Mouse (Mus musculus) limb, embryonic 13.5 days (tissue): ENCODE data around the gene Folr2. TPM values are rescaled to one million over a fixed set of nuclear protein-coding genes. Genes with fewer than 3 reads are reported as not detected.

Experiments
- ATAC-seq: fragments of 200-750 bp; cut with Nextera tagmentation; 2 replicates; pipeline ENCODE4 v1.8.0; 2017; ENCODE audit warnings: low read depth, moderate number of reproducible peaks, moderate TSS enrichment; ENCODE audit not compliant: low FRiP score
- H3K27ac ChIP-seq: fragments of 300-500 bp; sonication (generic); 2 replicates; pipeline ENCODE4 v1.5.1; 2015; ENCODE audit warnings: inconsistent platforms, mild to moderate bottlenecking, moderate library complexity
- H3K27me3 ChIP-seq: fragments of 300-500 bp; sonication (generic); 2 replicates; pipeline ENCODE4 v1.6.1; 2015; ENCODE audit warnings: mild to moderate bottlenecking, inconsistent platforms
- H3K36me3 ChIP-seq: fragments of 300-500 bp; sonication (generic); 2 replicates; pipeline ENCODE4 v1.6.1; 2015; ENCODE audit warnings: inconsistent platforms, mild to moderate bottlenecking, moderate library complexity
- H3K4me1 ChIP-seq: fragments of 300-500 bp; sonication (generic); 2 replicates; pipeline ENCODE4 v1.6.1; 2015; ENCODE audit warnings: inconsistent platforms
- H3K4me2 ChIP-seq: fragments of 300-500 bp; sonication (generic); replicated peaks from 2 replicates; pipeline ENCODE4 v1.6.1; 2015; ENCODE audit warnings: inconsistent platforms, mild to moderate bottlenecking, moderate library complexity
- H3K4me3 ChIP-seq: fragments of 300-500 bp; sonication (generic); 2 replicates; pipeline ENCODE4 v1.5.1; 2015; ENCODE audit warnings: moderate library complexity, mild to moderate bottlenecking, inconsistent platforms
- H3K9ac ChIP-seq: fragments of 300-500 bp; sonication (generic); 2 replicates; pipeline ENCODE4 v1.6.1; 2015; ENCODE audit warnings: mild to moderate bottlenecking, inconsistent platforms
- H3K9me3 ChIP-seq: fragments of 300-500 bp; sonication (generic); 2 replicates; pipeline ENCODE4 v1.6.1; 2016; ENCODE audit warnings: inconsistent platforms
- WGBS: fragments of 180-500 bp; shearing (Covaris S2); methylation state at CpG from one replicate; pipeline ENCODE4 v1.1.7; 2015; 5-methylcytosine and 5-hydroxymethylcytosine counted together
- polyA plus RNA-seq: library from polyadenylated mRNA; unstranded; fragments of >200 nt; fragmentation: Nextera tagmentation; extraction: Ambion mirVana; gene quantifications from 2 replicates; pipeline ENCODE4 v1.2.1, GENCODE M21; 2015

Gene Folr2
- polyA plus RNA-seq, 1 experiment from 2014 or later: 0.51 TPM

DNA sequence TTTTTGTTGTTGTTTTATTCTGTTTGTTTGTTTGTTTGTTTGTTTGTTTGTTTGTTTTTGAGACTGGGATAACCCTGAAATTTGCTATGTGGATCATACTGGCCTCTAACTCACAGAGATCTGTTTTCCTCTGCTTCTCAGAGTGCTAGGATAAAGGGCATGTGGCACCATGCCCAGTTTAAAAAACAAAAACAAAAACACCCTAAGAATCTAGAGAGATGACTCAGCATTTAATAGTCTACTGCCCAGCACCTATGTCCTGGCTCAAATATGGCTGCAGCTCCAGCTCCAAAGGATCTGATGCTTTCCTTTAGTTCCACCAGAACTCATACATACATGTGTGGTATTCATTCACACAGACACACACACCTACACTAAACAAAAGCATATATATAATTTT, 4.0 kb upstream of the Folr2 start:
- Histone ChIP-seq H3K4me2 (no peak overlapping the region), H3K9me3 (no peaks in the 10 kb centered on the region), H3K36me3 (no peaks in the 10 kb centered on the region), H3K4me3 (no peak overlapping the region), H3K27me3 (no peaks in the 10 kb centered on the region), H3K4me1 (no peaks in the 10 kb centered on the region), H3K27ac (no peak overlapping the region), H3K9ac (no peak overlapping the region)
- ATAC-seq: no peak

GRCm38 (mm10) chr7:101858362-101858761, 1.4 kb upstream of the Folr2 start:
- Histone ChIP-seq H3K9me3 (no peaks in the 10 kb centered on the region), H3K27ac (no peak overlapping the region), H3K4me2 (no peak overlapping the region), H3K9ac (no peak overlapping the region), H3K36me3 (no peaks in the 10 kb centered on the region), H3K27me3 (no peaks in the 10 kb centered on the region), H3K4me1 (no peaks in the 10 kb centered on the region), H3K4me3 (no peak overlapping the region)
- ATAC-seq: no peak
- WGBS: 67% methylated on average over 9 of the region's 9 CpGs

DNA sequence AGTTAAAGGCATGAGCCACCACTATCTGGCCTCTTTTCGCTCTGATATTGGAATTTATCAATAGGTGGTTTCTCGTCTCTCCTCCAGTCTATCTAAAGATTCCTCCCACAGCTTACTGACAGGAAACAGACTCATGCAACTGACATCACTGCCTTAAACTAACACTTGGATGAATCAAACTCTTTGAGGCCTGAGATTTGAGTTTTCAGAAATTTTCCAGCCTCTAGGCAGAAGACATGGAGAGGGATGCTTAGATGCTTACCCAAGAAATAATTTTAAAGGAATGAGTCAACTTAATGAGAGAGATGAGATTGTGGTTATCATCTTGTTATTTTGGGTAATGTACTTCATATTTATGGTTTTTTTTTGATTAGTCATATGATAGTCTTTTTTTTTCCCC, 3.2 kb downstream of the Folr2 start:
- WGBS: 85% methylated on average over 2 of the region's 2 CpGs

DNA sequence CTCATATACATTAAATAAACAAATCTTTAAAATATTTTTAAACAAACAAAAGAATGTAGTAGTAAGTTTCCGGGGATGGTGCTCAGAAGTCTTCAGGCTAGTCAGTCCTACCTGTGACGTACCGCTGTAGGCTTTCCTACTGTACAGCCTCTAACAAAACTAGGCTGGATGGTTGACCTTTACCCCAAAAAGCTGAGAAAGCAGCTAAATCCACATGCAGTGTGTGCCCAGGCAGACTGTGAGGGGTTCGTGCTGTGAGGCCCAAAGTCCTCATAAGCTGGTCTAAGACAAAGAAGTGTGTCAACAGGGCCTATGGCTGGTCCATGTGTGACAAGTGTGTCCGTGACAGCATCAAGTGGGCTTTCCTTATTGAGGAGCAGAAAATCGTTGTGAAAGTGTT, 4.1 kb downstream of the Folr2 start:
- H3K4me3 ChIP-seq: no peak overlapping the region
- H3K27ac ChIP-seq: no peak overlapping the region
- no peaks in the 10 kb centered on the region for H3K36me3 ChIP-seq
- H3K9ac ChIP-seq: no peak overlapping the region
- no peaks in the 10 kb centered on the region for H3K9me3 ChIP-seq
- 85% methylated on average over 6 of the region's 6 CpGs for WGBS
- no peaks in the 10 kb centered on the region for H3K27me3 ChIP-seq
- H3K4me1 ChIP-seq: no peaks in the 10 kb centered on the region
- no peak for ATAC-seq
- no peak overlapping the region for H3K4me2 ChIP-seq

More for the DNA sequence above, 3.2 kb downstream of the Folr2 start:
- no peaks in the 10 kb centered on the region for H3K36me3 ChIP-seq
- H3K27ac ChIP-seq: no peak overlapping the region
- no peaks in the 10 kb centered on the region for H3K4me1 ChIP-seq
- no peak overlapping the region for H3K4me3 ChIP-seq
- no peak overlapping the region for H3K9ac ChIP-seq
- H3K27me3 ChIP-seq: no peaks in the 10 kb centered on the region
- ATAC-seq: no peak
- no peaks in the 10 kb centered on the region for H3K9me3 ChIP-seq
- no peak overlapping the region for H3K4me2 ChIP-seq

DNA sequence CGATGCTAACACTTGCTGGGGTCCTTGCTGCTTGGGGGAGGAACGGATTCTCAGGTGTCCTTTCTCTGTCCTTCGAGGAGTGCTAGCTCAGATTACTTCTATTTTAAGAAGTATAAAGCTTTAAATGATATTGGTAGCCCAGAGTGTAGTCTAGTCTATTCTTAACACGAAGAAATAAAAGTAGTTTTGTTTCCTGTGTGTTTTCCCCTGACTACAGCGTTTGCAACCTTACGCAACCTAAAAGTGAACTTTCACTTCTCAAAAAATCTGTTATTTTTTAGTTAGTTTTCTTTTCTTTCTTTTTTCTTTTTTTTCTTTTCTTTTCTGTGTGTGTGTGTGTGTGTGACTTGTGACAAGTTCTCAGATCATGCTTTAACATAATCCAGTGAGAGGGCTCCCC, 5.3 kb downstream of the Folr2 start:
- no peak overlapping the region for H3K4me3 ChIP-seq
- ATAC-seq: no peak
- H3K9me3 ChIP-seq: no peaks in the 10 kb centered on the region
- no peaks in the 10 kb centered on the region for H3K27me3 ChIP-seq
- 77% methylated on average over 6 of the region's 6 CpGs for WGBS
- no peak overlapping the region for H3K9ac ChIP-seq
- no peak overlapping the region for H3K27ac ChIP-seq
- H3K4me2 ChIP-seq: no peak overlapping the region
- H3K36me3 ChIP-seq: no peaks in the 10 kb centered on the region
- no peaks in the 10 kb centered on the region for H3K4me1 ChIP-seq

DNA sequence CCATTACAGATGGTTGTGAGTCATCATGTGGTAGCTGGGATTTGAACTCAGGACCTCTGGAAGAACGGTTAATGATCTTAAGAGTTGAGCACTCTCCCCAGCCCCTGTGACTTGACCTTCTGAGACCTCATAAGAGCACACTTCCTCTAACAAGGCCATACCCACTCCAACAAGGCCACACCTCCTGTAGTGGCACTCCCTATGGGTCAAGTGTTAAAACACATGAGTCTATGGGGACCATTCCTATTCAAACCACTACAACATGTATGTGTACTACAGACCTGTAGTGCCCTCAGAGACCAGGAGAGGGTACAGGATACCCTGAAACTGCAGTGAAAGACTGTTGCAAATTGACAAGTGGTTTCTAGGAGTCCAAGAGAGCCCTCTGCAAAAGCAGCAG, 9.1 kb downstream of the Folr2 start:
- H3K4me3 ChIP-seq: no peak overlapping the region
- 86% methylated on average over 1 of the region's 1 CpGs for WGBS

DNA sequence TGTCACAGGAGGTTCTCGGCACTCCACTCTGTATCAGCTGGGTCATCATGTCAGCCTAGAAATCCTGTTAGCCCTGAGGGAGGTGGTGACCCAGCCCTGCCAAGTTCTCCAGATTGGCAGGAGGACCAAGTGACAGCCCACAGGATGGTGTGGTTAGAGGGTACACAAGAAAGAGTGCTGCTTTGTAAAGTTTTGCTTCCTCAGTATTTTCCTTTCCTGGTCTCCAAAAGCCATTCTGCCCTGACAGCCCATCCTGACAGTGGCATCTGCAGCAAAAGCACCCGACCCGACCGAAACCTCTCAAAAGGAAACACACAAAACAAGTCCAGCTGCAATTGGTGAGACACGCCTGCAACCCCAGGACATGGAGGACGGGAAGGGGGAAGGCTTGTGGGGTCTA, 12.8 kb downstream of the Folr2 start:
- H3K27me3 ChIP-seq: no peaks in the 10 kb centered on the region
- no peak overlapping the region for H3K4me2 ChIP-seq
- H3K9me3 ChIP-seq: no peaks in the 10 kb centered on the region
- 59% methylated on average over 6 of the region's 6 CpGs for WGBS
- H3K4me1 ChIP-seq: peaks cover under 1% of the 10 kb centered on the region; the same call in 1 of the 2 replicates
- no peaks in the 10 kb centered on the region for H3K36me3 ChIP-seq
- no peak overlapping the region for H3K9ac ChIP-seq
- no peak for ATAC-seq
- no peak overlapping the region for H3K4me3 ChIP-seq
- no peak overlapping the region for H3K27ac ChIP-seq

More for the DNA sequence above, 9.1 kb downstream of the Folr2 start:
- Histone ChIP-seq H3K9ac (no peak overlapping the region), H3K4me1 (no peaks in the 10 kb centered on the region), H3K36me3 (no peaks in the 10 kb centered on the region), H3K27ac (no peak overlapping the region), H3K4me2 (no peak overlapping the region), H3K27me3 (no peaks in the 10 kb centered on the region), H3K9me3 (no peaks in the 10 kb centered on the region)
- ATAC-seq: no peak

DNA sequence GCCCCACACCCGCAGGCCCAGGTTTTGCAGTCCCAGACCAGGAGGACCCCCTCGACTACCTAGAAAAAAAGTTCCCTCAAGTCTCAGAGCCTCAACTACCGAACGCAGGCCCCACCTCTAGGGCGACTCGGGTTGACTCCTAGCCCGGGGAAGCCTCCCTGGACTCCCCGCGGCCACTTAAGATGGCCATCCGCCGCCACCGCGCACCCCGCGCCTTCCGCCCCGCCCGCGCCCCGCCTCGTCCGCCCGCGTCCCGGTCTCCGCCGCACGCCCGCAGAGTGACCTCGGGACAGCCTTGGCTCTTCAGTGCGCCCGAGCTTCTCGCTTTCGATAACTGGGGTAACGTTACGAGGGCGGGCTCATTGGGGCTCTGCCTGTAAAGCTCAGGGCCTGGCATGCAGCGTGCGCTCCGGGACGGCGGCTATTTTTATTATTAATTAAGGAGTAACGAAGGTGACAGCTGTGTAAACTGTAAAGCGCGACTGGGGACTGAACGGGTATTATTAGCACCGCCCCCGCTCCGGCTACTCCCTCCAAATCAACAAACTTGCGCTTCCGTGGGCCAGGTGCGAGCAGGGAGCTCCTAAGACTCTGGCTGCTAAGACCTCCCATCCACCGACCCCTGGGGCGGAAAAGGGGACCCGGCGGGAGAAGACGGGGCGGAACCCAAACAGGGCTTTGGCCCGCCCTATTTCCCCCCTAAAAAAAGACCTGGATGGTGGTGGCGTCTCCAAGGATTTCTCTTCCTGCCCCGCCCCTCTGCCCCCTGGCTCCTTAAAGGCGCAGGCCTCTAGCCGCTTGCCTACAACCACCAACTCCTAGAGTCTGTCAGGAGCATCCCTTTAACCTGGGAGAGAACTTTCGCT, 19.2 kb downstream of the Folr2 start, which contains the start of gene Inppl1:
Gene Inppl1, minus strand, starts transcription at position 624 of the 866 bp plus-strand sequence.
- ATAC-seq: peak; percentile 82
- peak within 1 kb of the TSS; percentile 96 for H3K4me3 ChIP-seq
- peaks cover 18% of the 10 kb centered on the region for H3K36me3 ChIP-seq
- WGBS: under 1% methylated on average over 64 of the region's 64 CpGs
- H3K9me3 ChIP-seq: no peaks in the 10 kb centered on the region
- H3K4me1 ChIP-seq: peaks cover 36% of the 10 kb centered on the region
- H3K9ac ChIP-seq: peak within 1 kb of the TSS; percentile 98
- no peaks in the 10 kb centered on the region for H3K27me3 ChIP-seq
- H3K27ac ChIP-seq: peak within 1 kb of the TSS; percentile 99
- H3K4me2 ChIP-seq: peak within 1 kb of the TSS; percentile 69

GRCm38 (mm10) chr7:101837154-101837605, 19.8 kb downstream of the Folr2 start:
- H3K4me1 ChIP-seq: peaks cover 36% of the 10 kb centered on the region
- no peaks in the 10 kb centered on the region for H3K9me3 ChIP-seq
- H3K27me3 ChIP-seq: no peaks in the 10 kb centered on the region
- H3K27ac ChIP-seq: peak overlapping the region; percentile 99
- H3K4me2 ChIP-seq: peak overlapping the region; percentile 69
- no peak for ATAC-seq
- peak overlapping the region; percentile 96 for H3K4me3 ChIP-seq
- peak overlapping the region; percentile 98 for H3K9ac ChIP-seq
- H3K36me3 ChIP-seq: peaks cover 24% of the 10 kb centered on the region
- WGBS: under 1% methylated on average over 20 of the region's 20 CpGs

DNA sequence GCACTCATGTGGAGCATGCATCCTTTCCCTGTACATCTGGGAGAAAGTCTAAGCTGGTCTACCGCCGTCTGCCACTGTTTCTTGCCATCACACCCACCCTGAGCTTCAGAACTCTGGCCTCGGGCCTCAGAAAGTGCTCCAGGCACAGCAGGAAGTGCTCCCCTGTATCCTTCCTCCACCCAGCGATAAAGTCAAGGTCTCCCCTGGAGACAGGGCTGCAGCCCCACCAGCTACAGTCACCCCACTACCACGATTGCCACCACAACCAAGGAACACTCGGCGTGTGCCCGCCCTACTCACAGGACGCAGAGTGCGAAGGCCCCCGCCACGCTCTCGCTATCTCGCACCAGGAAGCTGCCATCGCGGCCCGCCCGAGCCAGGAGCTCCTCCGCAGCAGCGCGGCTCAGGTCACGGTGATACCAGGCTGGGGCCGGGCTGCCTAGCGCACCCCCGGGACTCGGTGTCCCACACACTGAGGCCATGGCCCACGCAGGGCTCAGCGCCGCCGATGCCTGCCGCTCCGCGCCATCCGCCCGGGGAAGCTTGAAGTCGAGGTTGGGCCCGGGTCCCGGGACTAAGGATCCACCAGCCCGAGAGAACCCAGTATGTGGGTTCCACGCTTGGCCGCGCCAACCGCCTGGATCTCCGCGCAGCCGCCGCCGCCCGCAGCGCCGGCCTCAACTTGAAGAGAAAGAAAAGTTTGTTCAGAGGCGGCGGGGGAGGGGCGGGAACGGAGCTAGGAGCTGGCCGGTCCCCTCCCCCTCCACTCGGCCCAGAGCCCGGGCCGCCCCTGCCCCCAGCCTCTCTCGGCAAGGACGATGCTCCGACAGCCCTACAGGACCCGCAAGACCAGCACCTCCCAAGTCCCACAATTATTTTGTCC, 20.5 kb downstream of the Folr2 start:
- WGBS: under 1% methylated on average over 62 of the region's 63 CpGs
- no peaks in the 10 kb centered on the region for H3K27me3 ChIP-seq
- peak overlapping the region; percentile 96 for H3K4me3 ChIP-seq
- H3K36me3 ChIP-seq: peaks cover 31% of the 10 kb centered on the region
- H3K4me1 ChIP-seq: peaks cover 36% of the 10 kb centered on the region
- ATAC-seq: peak; percentile 38
- H3K9me3 ChIP-seq: no peaks in the 10 kb centered on the region
- peak overlapping the region; percentile 98 for H3K9ac ChIP-seq
- peak overlapping the region; percentile 69 for H3K4me2 ChIP-seq
- H3K27ac ChIP-seq: peak overlapping the region; percentile 99

GRCm38 (mm10) chr7:101835457-101836109, 21.4 kb downstream of the Folr2 start:
- no peak for ATAC-seq
- peak overlapping the region; percentile 98 for H3K9ac ChIP-seq
- H3K36me3 ChIP-seq: peaks cover 40% of the 10 kb centered on the region
- no peaks in the 10 kb centered on the region for H3K27me3 ChIP-seq
- WGBS: 40% methylated on average over 5 of the region's 5 CpGs
- no peaks in the 10 kb centered on the region for H3K9me3 ChIP-seq
- peaks cover 36% of the 10 kb centered on the region for H3K4me1 ChIP-seq
- H3K4me3 ChIP-seq: peak overlapping the region; percentile 96
- H3K4me2 ChIP-seq: peak overlapping the region; percentile 69
- peak overlapping the region; percentile 99 for H3K27ac ChIP-seq
